Mouse (Mus musculus) limb, embryonic 14.5 days (tissue): ENCODE results near the gene Ang. TPM values are rescaled to one million over a fixed set of nuclear protein-coding genes. Genes with fewer than 3 reads are reported as not detected.

Experiments used
- ATAC-seq: fragments of 200-750 bp; cut with Nextera tagmentation; 2 replicates; pipeline ENCODE4 v1.8.0; 2017; ENCODE audit warnings: low read depth, moderate number of reproducible peaks, moderate TSS enrichment; ENCODE audit not compliant: low FRiP score
- DNase-seq: peaks from one replicate; pipeline ENCODE4 v3.0.0-alpha.2; 2015; ENCODE audit warnings: low spot score
- H3K27ac ChIP-seq: fragments of 300-500 bp; sonication (generic); replicated peaks from 2 replicates; pipeline ENCODE4 v1.5.1; 2014; ENCODE audit warnings: low read depth, mild to moderate bottlenecking, low read length, moderate library complexity, mixed read lengths
- H3K27me3 ChIP-seq: fragments of 300-500 bp; sonication (generic); 2 replicates; pipeline ENCODE4 v1.6.1; 2014; ENCODE audit warnings: low read length, mixed read lengths; ENCODE audit not compliant: control insufficient read depth, insufficient read depth
- H3K36me3 ChIP-seq: fragments of 300-500 bp; sonication (generic); 2 replicates; pipeline ENCODE4 v1.6.1; 2014; ENCODE audit warnings: mild to moderate bottlenecking, low read length, moderate library complexity, mixed read lengths; ENCODE audit not compliant: control insufficient read depth, insufficient read depth
- H3K4me1 ChIP-seq: fragments of 300-500 bp; sonication (generic); 2 replicates; pipeline ENCODE4 v1.6.1; 2014; ENCODE audit warnings: antibody characterized with exemption, low read length, mixed read lengths; ENCODE audit not compliant: control insufficient read depth, insufficient read depth
- H3K4me2 ChIP-seq: fragments of 300-500 bp; sonication (generic); replicated peaks from 2 replicates; pipeline ENCODE4 v1.6.1; 2014; ENCODE audit warnings: low read depth, mild to moderate bottlenecking, low read length, moderate library complexity; ENCODE audit not compliant: severe bottlenecking
- H3K4me3 ChIP-seq: fragments of 300-500 bp; sonication (generic); replicated peaks from 2 replicates; pipeline ENCODE4 v1.5.1; 2014; ENCODE audit warnings: low read length
- H3K9ac ChIP-seq: fragments of 300-500 bp; sonication (generic); 2 replicates; pipeline ENCODE4 v1.6.1; 2014; ENCODE audit warnings: mild to moderate bottlenecking, low read depth, low read length, moderate library complexity; ENCODE audit not compliant: severe bottlenecking
- H3K9me3 ChIP-seq: fragments of 300-500 bp; sonication (generic); 2 replicates; pipeline ENCODE4 v1.6.1; 2016; ENCODE audit warnings: low read length; ENCODE audit not compliant: control insufficient read depth
- POLR2A ChIP-seq: fragments of 200-500 bp; IDR thresholded peaks from 2 replicates; pipeline ENCODE4 v1.8.0; 2012; ENCODE audit warnings: inconsistent platforms, mild to moderate bottlenecking, moderate library complexity, borderline replicate concordance; ENCODE audit not compliant: insufficient read depth, insufficient read length; ENCODE audit errors: extremely low read depth
- WGBS: fragments of 180-500 bp; shearing (Covaris S2); extraction: QIAGEN DNeasy Blood & Tissue Kit; methylation state at CpG from one replicate; pipeline ENCODE4 v1.1.7; 2014; 5-methylcytosine and 5-hydroxymethylcytosine counted together
- polyA plus RNA-seq, 2 experiments: library from polyadenylated mRNA; depleted of rRNA in 1 of 2; stranded (reverse) in 1 of 2; unstranded in 1 of 2; fragments of >200 nt; fragmentation: Nextera tagmentation in 1 of 2; extraction: Ambion mirVana in 1 of 2; gene quantifications; 2 replicates each; pipeline versions ENCODE4 v1.2.1 to v1.2.3; 2012 to 2014

The Ang gene
- polyA plus RNA-seq, 2 experiments = 7.3 to 13.6 TPM

GRCm38 (mm10) chr14:51088970-51089673 lies 1.8 kb upstream of the Ang start:
- ATAC-seq = peak; percentile 92
- H3K36me3 ChIP-seq = no peaks in the 10 kb centered on the region

GRCm38 (mm10) chr14:51089674-51090076 lies 1.3 kb upstream of the Ang start:
- TF ChIP-seq POLR2A = no peak
- under 1% methylated on average over 15 of the region's 15 CpGs for WGBS
- H3K36me3 ChIP-seq = no peaks in the 10 kb centered on the region
- no peaks in the 10 kb centered on the region for H3K4me1 ChIP-seq
- peak overlapping the region; percentile 66 for H3K4me3 ChIP-seq
- H3K9ac ChIP-seq = peak overlapping the region; percentile 67
- DNase-seq (no peak), ATAC-seq (no peak; the same call in 1 of the 2 replicates)
- H3K27me3 ChIP-seq = no peaks in the 10 kb centered on the region
- H3K27ac ChIP-seq = peak overlapping the region; percentile 83
- no peaks in the 10 kb centered on the region for H3K9me3 ChIP-seq
- H3K4me2 ChIP-seq = peak overlapping the region; percentile 69

More at GRCm38 (mm10) chr14:51088970-51089673, 1.8 kb upstream of the Ang start:
- peak overlapping the region; percentile 71 for H3K27ac ChIP-seq
- H3K9ac ChIP-seq = peak overlapping the region; percentile 67
- TF ChIP-seq POLR2A = no peak
- H3K9me3 ChIP-seq = no peaks in the 10 kb centered on the region
- H3K27me3 ChIP-seq = no peaks in the 10 kb centered on the region
- under 1% methylated on average over 34 of the region's 34 CpGs for WGBS
- DNase-seq = peak; percentile 98
- H3K4me3 ChIP-seq = peak overlapping the region; percentile 66
- H3K4me2 ChIP-seq = peak overlapping the region; percentile 69
- no peaks in the 10 kb centered on the region for H3K4me1 ChIP-seq

GRCm38 (mm10) chr14:51090077-51090781 lies 721 bp upstream of the Ang start:
- H3K4me1 ChIP-seq = no peaks in the 10 kb centered on the region
- 0 out of 2 replicates have a peak, but pooled peaks have one; percentile 28 for TF ChIP-seq POLR2A
- no peaks in the 10 kb centered on the region for H3K27me3 ChIP-seq
- H3K4me3 ChIP-seq = peak overlapping the region; percentile 66
- peak overlapping the region; percentile 67 for H3K9ac ChIP-seq
- H3K9me3 ChIP-seq = no peaks in the 10 kb centered on the region
- H3K36me3 ChIP-seq = no peaks in the 10 kb centered on the region
- H3K4me2 ChIP-seq = peak overlapping the region; percentile 69
- WGBS = under 1% methylated on average over 27 of the region's 27 CpGs
- peak; percentile 75 for ATAC-seq
- peak; percentile 90 for DNase-seq
- H3K27ac ChIP-seq = peak overlapping the region; percentile 83

GRCm38 (mm10) chr14:51092073-51092620 lies 1.2 kb downstream of the Ang start:
- Histone ChIP-seq H3K4me2 (peak overlapping the region; percentile 69; the same call in 1 of the 2 replicates), H3K36me3 (no peaks in the 10 kb centered on the region), H3K9me3 (no peaks in the 10 kb centered on the region), H3K27ac (no peak overlapping the region), H3K27me3 (no peaks in the 10 kb centered on the region), H3K4me3 (peak overlapping the region; percentile 66), H3K9ac (no peak overlapping the region), H3K4me1 (no peaks in the 10 kb centered on the region)
- no peak for TF ChIP-seq POLR2A
- 54% methylated on average over 8 of the region's 8 CpGs for WGBS
- DNase-seq = no peak
- ATAC-seq = no peak

GRCm38 (mm10) chr14:51093496-51093895 lies 2.5 kb downstream of the Ang start:
- Histone ChIP-seq H3K9me3 (no peaks in the 10 kb centered on the region), H3K9ac (no peak overlapping the region), H3K4me3 (no peak overlapping the region), H3K4me2 (no peak overlapping the region), H3K36me3 (no peaks in the 10 kb centered on the region), H3K27ac (no peak overlapping the region), H3K27me3 (no peaks in the 10 kb centered on the region), H3K4me1 (no peaks in the 10 kb centered on the region)
- ATAC-seq (no peak), DNase-seq (no peak)
- WGBS = 20% methylated on average over 3 of the region's 3 CpGs
- no peak for TF ChIP-seq POLR2A
